Mouse (Mus musculus) midbrain, embryonic 11.5 days (tissue): ENCODE measurements at regions not wholly inside any gene's neighbourhood (a gene's known extent, or its start where the extent isn't known, plus 50 kb on each side); places are given as distances from the start of the nearest gene placed in this dataset.

Experiments used
- ATAC-seq: fragments of 200-750 bp; cut with Nextera tagmentation; 2 replicates; pipeline ENCODE4 v1.8.0; 2017; ENCODE audit warnings: moderate TSS enrichment, moderate library complexity; ENCODE audit not compliant: low FRiP score
- DNase-seq: peaks from one replicate; pipeline ENCODE4 v3.0.0; 2015; ENCODE audit warnings: low spot score; ENCODE audit errors: missing footprints
- H3K27ac ChIP-seq: fragments of 300-500 bp; sonication (generic); 2 replicates; pipeline ENCODE4 v1.5.1; 2014; ENCODE audit warnings: low read depth, low read length
- H3K27me3 ChIP-seq: fragments of 300-500 bp; sonication (generic); 2 replicates; pipeline ENCODE4 v1.6.1; 2014; ENCODE audit warnings: mild to moderate bottlenecking, low read length, moderate library complexity, mixed read lengths; ENCODE audit not compliant: control insufficient read depth, insufficient read depth
- H3K36me3 ChIP-seq: fragments of 300-500 bp; sonication (generic); 2 replicates; pipeline ENCODE4 v1.6.1; 2014; ENCODE audit warnings: mild to moderate bottlenecking, low read length, moderate library complexity, mixed read lengths; ENCODE audit not compliant: control insufficient read depth, insufficient read depth
- H3K4me1 ChIP-seq: fragments of 300-500 bp; sonication (generic); 2 replicates; pipeline ENCODE4 v1.6.1; 2014; ENCODE audit warnings: low read length; ENCODE audit not compliant: control insufficient read depth, insufficient read depth
- H3K4me2 ChIP-seq: fragments of 300-500 bp; sonication (generic); 2 replicates; pipeline ENCODE4 v1.6.1; 2014; ENCODE audit warnings: mild to moderate bottlenecking, moderate library complexity
- H3K4me3 ChIP-seq: fragments of 300-500 bp; sonication (generic); 2 replicates; pipeline ENCODE4 v1.5.1; 2014; ENCODE audit warnings: low read depth, low read length
- H3K9ac ChIP-seq: fragments of 300-500 bp; sonication (generic); 2 replicates; pipeline ENCODE4 v1.6.1; 2014; ENCODE audit warnings: low read length
- H3K9me3 ChIP-seq: fragments of 300-500 bp; sonication (generic); 2 replicates; pipeline ENCODE4 v1.6.1; 2016; ENCODE audit warnings: low read length; ENCODE audit not compliant: control insufficient read depth
- WGBS: fragments of 180-500 bp; shearing (Covaris S2); extraction: QIAGEN DNeasy Blood & Tissue Kit; methylation state at CpG from one replicate; pipeline ENCODE4 v1.1.7; 2014; 5-methylcytosine and 5-hydroxymethylcytosine counted together

DNA sequence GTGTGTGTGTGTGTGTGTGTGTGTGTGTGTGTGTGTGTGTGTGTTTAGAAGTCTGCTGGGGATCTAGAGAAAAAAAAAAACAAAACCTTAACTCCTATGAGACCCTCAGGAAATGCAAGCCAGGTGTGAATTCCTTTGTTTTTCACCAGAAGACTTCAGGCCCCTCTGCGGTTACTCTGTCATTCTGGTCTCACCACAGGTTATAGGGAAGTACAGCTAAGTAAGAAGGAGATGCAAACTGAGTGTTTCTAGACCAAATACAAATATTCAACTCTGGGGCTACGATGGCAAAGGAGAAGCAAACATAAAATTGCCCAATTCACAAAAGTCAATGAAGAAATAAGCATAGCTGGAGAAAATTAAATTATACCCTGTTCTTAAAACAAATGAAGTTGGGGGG is 54.9 kb upstream of the Basp1 start:
- Histone ChIP-seq H3K27ac (no peak overlapping the region), H3K27me3 (no peaks in the 10 kb centered on the region), H3K4me2 (no peak overlapping the region), H3K4me1 (no peaks in the 10 kb centered on the region), H3K9me3 (no peaks in the 10 kb centered on the region), H3K4me3 (no peak overlapping the region), H3K9ac (no peak overlapping the region), H3K36me3 (no peaks in the 10 kb centered on the region)
- 72% methylated on average over 2 of the region's 2 CpGs for WGBS
- DNase-seq: peak; percentile 62
- no peak for ATAC-seq

DNA sequence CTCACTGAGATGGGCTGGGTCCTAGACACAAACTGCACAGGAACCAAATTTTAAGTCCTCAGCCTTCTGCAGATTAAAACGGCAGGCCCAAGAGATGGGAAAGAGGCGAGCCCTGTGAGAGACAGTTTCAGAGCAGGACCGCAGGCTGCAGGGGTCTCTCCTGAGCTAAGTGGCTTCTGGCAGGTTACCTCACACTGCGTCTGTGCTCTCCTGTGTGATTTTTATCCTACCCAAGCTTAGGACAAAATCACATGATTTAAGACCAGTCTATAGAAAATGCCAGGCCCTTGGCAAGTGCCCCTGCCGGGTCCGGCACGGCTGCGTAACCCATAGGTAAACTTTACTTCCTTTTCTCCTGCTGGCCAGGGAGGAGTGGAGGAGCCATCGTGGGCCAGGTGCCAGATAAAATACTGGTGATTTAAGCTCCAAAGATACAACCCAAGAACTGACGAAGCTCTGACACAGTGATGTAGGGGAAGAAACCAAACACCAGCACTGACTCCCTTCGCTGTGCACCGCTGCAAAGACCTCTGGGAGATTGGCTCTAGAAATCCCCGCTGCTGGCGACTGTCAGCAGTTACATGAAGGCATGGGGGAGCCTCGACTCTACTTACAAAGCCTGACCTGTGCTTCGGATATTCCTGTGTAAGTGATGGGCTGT is 55.8 kb upstream of the Basp1 start:
- DNase-seq (peak; percentile 71), ATAC-seq (no peak)
- no peak overlapping the region for H3K4me3 ChIP-seq
- no peak overlapping the region for H3K9ac ChIP-seq
- H3K4me1 ChIP-seq: no peaks in the 10 kb centered on the region
- no peak overlapping the region for H3K27ac ChIP-seq
- H3K36me3 ChIP-seq: no peaks in the 10 kb centered on the region
- no peak overlapping the region for H3K4me2 ChIP-seq
- WGBS: 84% methylated on average over 16 of the region's 16 CpGs
- no peaks in the 10 kb centered on the region for H3K9me3 ChIP-seq
- H3K27me3 ChIP-seq: no peaks in the 10 kb centered on the region

DNA sequence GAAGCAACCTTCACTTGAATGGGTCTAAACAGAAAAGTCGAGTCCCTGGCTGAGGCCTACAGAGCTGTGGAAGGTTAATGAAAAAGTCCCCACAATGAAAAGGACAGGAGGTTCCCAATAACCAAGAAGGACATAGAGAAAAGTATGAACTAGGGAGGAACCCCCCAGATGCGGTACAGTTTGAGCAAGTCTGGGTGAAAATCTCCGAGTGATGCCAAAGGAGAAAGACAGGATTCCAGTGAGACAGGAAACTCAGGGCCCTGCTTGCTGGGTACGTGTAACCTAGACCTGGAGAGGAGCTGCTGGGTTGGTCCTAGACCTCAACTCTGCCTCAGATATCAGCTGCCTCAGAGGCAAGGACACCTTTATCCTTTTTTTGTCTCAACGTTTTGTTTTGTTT is 57.8 kb upstream of the Basp1 start:
- Histone ChIP-seq H3K4me3 (no peak overlapping the region), H3K9ac (no peak overlapping the region), H3K9me3 (no peaks in the 10 kb centered on the region), H3K36me3 (no peaks in the 10 kb centered on the region), H3K27me3 (no peaks in the 10 kb centered on the region), H3K27ac (no peak overlapping the region), H3K4me1 (no peaks in the 10 kb centered on the region), H3K4me2 (no peak overlapping the region)
- DNase-seq (peak; percentile 57), ATAC-seq (no peak)
- 86% methylated on average over 5 of the region's 5 CpGs for WGBS

DNA sequence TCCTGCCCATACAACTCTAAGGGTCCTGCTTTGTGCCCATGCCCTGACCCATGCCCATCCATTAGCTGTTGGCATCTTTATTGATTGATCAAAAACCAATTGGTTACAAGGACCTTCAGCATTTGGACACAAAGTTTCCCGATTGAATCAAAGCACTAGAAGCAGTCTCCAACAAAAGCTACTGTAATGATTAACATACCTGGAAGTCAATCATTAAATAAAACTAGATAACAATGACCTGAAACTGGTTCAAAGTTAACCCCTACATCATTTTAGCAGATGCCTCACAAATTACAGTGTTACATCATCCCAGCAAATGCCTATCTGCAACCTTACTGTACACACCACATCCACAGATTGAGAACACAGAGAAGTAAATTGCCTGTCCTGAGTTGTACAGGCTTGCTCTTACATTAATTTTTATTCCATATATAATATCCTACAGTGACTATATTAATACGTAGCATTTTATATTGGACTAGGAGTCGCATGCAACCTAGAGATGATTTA is 59.7 kb upstream of the Basp1 start:
- H3K27me3 ChIP-seq: no peaks in the 10 kb centered on the region
- H3K4me3 ChIP-seq: no peak overlapping the region
- no peak overlapping the region for H3K27ac ChIP-seq
- H3K36me3 ChIP-seq: no peaks in the 10 kb centered on the region
- no peaks in the 10 kb centered on the region for H3K9me3 ChIP-seq
- H3K4me1 ChIP-seq: no peaks in the 10 kb centered on the region
- no peak overlapping the region for H3K4me2 ChIP-seq
- H3K9ac ChIP-seq: no peak overlapping the region
- ATAC-seq: no peak
- DNase-seq: no peak
- WGBS: 94% methylated on average over 3 of the region's 3 CpGs

DNA sequence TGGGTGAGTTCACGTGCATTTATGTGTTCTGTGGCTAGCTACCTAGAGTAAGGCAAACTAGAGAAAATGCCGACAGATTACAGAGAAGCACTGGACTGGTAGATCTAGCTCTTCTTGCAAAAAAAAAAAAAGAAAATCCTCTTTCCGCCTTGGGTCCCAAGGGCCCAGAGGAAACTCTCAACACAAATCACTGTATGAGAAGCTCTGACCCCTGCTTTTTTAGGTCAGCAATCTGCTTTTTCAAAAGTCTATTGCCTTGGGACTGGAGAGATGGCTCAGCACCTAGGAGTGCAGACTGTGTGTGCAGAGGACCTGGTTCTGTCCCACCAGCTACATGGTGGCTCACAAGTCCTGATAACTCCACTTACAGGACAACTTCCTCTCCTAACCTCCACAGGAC is 60.5 kb upstream of the Basp1 start:
- DNase-seq (no peak), ATAC-seq (no peak)
- H3K9me3 ChIP-seq: no peaks in the 10 kb centered on the region
- no peaks in the 10 kb centered on the region for H3K4me1 ChIP-seq
- 87% methylated on average over 3 of the region's 3 CpGs for WGBS
- H3K4me3 ChIP-seq: no peak overlapping the region
- no peaks in the 10 kb centered on the region for H3K36me3 ChIP-seq
- H3K9ac ChIP-seq: no peak overlapping the region
- no peak overlapping the region for H3K4me2 ChIP-seq
- no peaks in the 10 kb centered on the region for H3K27me3 ChIP-seq
- H3K27ac ChIP-seq: no peak overlapping the region

DNA sequence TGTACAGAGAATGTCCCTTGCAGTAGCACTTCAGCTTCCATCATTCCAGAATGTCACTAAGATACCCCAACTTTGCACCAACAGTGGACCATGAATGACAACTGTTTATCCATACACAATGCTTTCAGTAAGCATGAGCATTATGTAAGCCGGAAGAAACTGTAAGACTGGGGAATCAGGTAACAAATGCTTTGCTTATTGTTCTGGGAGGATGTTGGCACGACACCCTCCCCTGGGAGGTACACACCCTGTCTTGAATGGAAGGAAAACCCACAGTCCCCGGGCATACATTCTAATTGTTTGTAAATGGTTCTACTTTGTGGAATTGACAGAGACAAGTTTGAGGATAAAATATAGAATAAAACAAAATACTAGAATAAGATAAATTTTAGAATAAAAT is 69.0 kb upstream of the Basp1 start:
- Histone ChIP-seq H3K4me3 (no peak overlapping the region), H3K36me3 (no peaks in the 10 kb centered on the region), H3K4me1 (no peaks in the 10 kb centered on the region), H3K27me3 (no peaks in the 10 kb centered on the region), H3K9ac (no peak overlapping the region), H3K9me3 (no peaks in the 10 kb centered on the region), H3K4me2 (no peak overlapping the region), H3K27ac (no peak overlapping the region)
- WGBS: 74% methylated on average over 3 of the region's 3 CpGs
- ATAC-seq (no peak), DNase-seq (no peak)

DNA sequence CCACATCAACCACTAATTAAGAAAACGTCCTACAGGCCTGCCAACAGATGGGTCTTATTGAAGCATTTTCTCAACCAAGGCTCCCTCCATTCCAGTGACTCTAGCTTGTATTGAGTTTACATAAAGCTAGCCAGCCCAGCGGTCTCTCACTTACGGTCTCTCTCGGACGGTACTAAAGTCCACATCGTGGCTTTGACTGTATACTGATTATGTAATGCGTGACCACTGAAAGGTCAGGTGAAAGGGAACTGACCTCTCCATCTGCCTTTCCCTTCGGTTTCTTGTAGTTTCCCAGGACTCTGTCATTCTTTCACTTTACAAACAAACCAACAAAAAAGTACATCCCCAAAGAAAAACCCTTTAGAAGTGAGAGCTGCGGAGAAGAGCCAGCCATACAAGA is 71.8 kb upstream of the Basp1 start:
- no peaks in the 10 kb centered on the region for H3K4me1 ChIP-seq
- ATAC-seq (no peak), DNase-seq (no peak)
- H3K27ac ChIP-seq: no peak overlapping the region
- H3K9ac ChIP-seq: no peak overlapping the region
- no peaks in the 10 kb centered on the region for H3K36me3 ChIP-seq
- H3K27me3 ChIP-seq: no peaks in the 10 kb centered on the region
- H3K4me2 ChIP-seq: no peak overlapping the region
- no peaks in the 10 kb centered on the region for H3K9me3 ChIP-seq
- H3K4me3 ChIP-seq: no peak overlapping the region
- WGBS: 69% methylated on average over 9 of the region's 9 CpGs

DNA sequence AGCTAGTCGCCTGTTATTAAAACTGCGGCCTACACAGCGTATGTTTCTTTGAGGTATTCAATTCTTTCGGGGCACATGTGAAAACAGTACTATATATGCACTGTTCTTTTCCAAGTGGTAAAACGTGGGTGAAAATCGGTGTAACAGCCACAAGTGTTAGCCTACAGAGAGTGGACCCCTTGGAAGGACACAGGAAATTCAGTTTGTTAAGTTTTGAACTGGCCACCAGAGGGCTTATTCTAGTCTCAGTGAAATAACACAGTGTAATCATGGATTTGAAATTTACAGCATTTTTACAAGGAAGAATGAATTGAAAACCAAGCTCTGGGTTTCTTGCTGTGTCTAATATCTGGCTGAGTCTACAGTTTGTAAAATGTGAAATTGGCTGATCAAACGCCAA is 72.6 kb upstream of the Basp1 start:
- ATAC-seq: no peak

DNA sequence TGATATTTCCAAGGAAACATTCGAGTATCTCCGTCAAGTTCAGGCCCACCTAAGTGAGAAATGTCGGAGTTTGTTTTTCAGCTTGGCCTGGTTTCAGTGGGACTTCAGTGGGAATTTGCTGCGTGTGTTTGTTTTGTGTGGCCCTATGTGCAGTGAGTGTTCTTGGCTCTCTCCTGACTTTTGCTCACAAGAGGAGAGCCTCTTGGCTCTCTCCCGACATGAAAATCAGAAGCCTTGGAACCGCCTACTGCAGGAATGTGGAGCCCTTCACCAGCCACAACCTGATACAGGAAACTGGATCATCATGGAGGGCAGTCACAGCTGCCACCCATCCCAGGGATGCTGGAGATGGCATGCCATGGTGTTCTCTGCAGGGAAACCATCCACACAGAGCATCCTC is 76.2 kb upstream of the Basp1 start:
- ATAC-seq (no peak), DNase-seq (no peak)
- no peaks in the 10 kb centered on the region for H3K4me1 ChIP-seq
- H3K27ac ChIP-seq: no peak overlapping the region
- H3K9ac ChIP-seq: no peak overlapping the region
- H3K36me3 ChIP-seq: no peaks in the 10 kb centered on the region
- no peaks in the 10 kb centered on the region for H3K9me3 ChIP-seq
- 94% methylated on average over 6 of the region's 6 CpGs for WGBS
- H3K4me3 ChIP-seq: no peak overlapping the region
- H3K27me3 ChIP-seq: no peaks in the 10 kb centered on the region
- no peak overlapping the region for H3K4me2 ChIP-seq

More for the DNA sequence above, 72.6 kb upstream of the Basp1 start:
- Histone ChIP-seq H3K4me3 (no peak overlapping the region), H3K9ac (no peak overlapping the region), H3K4me1 (no peaks in the 10 kb centered on the region), H3K27ac (no peak overlapping the region), H3K4me2 (no peak overlapping the region), H3K36me3 (no peaks in the 10 kb centered on the region), H3K9me3 (no peaks in the 10 kb centered on the region), H3K27me3 (no peaks in the 10 kb centered on the region)
- no peak for DNase-seq
- WGBS: 83% methylated on average over 7 of the region's 7 CpGs
